Mouse (Mus musculus): ENCODE measurements at regions not wholly inside any gene's neighbourhood (a gene's known extent, or its start where the extent isn't known, plus 50 kb on each side); places are given as distances from the start of the nearest gene placed in this dataset.

DNA sequence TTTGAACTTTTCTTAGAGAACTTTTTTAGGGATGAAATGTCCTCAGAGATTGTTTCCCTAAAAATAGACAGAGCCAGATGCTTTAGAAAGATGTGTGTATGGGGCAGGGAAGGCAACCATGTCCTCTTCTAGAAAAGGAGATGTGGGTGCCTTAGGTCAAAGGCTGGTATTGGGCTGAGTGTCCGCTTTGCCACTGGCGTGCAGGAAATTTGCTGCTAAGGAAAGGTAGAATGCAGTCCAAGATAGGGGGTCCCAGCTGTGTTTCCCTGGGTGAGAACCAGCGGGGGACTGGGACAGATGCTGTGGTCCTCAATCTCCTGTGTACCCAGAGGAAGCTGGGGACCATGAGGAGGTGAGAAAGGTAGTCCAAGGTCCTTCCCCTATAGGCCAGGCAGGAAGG lies 291.0 kb downstream of the Pdcd6ip start:
- DNase-seq = no peak

DNA sequence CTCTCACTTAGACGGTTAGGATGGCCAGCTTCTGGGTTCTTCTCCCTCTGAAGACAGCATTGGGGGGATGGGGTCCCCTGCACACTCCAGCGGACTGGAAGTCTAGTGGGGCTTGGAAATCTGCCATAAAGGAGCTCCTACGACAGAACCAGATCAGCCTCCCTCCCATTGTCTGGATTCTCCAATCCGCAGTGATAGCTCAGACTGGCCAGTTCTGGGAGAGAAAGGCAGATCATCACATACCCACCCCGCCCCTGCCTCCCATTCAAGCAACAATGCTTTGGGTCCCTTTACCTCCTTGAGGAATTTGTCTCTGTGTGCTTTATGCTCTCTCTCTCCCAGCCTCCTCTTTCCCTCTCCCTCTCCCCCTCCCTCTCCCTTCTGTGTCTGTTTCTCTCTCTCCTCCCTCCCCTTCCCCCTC lies 292.5 kb downstream of the Pdcd6ip start:
- DNase-seq = no peak

DNA sequence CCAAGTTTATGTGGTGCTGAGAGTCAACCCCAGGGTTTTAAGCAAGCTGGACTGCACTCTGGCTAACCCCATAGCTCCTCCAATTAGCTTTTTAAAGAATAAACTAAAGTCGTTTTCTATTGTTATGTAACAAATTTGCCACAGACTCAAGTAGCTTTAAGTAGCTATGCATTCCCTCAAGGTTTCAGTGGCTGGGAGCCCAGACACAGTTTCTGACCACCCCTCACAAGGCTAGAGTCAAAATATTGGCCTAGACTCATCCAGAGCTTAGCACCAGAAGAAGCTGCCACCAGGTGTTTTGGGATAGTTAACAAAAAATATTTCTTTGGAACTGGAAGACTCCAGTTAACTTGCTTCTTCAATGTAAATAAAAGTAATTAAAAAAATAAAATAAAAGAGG lies 293.4 kb downstream of the Pdcd6ip start:
- no peak for DNase-seq

DNA sequence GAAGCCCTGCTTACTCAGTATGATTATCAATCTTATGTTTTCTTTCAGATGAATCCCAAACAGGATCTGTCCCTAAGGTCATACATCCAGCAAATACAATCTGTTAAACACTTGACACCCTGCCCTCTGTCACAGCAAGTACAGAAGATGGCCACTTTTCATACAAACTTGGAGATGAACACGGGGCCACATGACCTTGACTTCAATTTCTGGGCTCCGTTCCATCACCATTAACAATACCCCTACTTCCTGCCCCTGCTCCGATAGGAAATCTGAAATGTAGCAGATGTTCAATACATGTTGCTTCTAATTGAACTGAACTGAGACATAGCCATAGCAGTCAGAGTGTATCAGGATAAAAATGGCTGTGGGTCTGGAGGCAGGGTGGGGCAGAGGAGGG lies 294.2 kb downstream of the Pdcd6ip start:
- DNase-seq = peak; percentile 7

DNA sequence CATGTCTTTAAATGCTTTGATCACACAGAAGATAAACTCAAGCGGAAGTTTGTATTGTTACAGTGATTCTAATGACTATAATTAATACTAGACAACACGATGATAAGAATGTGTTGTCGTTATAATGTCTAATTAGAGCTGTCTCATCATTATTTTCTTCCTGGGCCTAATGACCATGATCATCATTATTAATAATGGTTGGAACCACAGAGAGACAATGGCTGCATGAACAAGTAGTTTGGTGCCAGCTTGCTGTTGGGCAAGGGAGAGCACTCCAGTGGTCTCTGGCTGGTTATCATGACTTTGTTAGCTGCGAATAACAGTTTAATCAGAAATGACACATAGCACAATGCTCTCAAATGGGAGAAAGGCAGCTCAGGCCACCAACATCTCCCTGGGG lies 296.4 kb downstream of the Pdcd6ip start:
- DNase-seq = no peak

DNA sequence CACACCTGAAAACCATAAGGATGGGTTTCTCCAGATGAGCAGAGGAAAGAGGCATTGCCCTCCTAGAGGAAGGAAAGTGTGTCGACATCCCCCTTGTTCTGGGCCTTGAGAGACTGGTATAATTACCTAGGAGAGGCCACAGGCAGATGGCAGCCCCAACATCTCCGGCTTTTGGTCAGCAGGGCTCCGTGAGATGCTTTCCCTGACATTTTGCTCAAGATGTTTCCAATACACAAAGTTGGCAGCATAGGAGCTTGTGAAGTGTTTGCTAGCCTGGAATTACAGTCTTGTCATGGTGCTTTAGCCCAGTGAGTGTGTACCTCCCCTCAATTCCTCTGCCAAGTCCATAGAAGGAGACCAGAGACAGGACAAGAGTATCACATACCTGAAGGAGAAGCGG lies 299.5 kb downstream of the Pdcd6ip start:
- DNase-seq = no peak

DNA sequence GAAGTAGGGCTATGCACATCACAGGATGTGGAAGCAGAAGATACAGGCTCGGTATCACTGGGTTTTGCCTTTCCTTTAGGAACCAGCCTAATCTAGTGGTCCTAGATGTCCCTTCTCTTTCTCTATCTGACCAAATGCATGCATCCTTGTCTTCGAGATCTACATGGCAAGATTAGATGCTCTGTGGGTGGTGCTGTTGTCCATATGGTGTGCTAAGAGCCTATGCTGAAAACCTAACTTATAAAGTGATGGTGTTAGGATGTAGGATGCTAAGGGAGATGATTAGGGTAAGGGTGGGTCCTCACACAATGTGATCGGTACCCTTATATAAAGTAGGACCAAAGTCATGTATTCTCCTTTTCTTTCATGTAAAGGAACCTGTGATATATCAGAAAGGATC lies 313.7 kb downstream of the Pdcd6ip start:
- no peak for DNase-seq

DNA sequence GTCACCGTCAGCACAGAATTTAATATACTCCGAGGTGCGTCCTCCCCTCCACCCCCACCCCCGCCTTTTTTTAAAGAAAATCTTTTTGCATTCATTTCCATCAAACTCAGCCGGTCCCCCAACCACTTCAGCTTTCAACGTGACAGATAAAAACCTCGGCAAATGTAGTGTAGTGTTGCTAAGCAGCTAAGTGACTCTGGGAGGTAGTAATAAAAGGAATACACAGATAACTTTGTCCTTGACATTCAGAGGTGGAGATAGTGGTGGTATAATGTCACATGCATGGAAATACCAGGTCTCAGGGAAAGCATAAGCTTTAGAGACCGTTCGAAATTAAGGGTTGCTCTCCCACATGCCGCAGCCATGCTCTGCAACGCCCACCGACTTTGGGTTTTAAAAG lies 320.7 kb downstream of the Pdcd6ip start:
- DNase-seq = no peak

DNA sequence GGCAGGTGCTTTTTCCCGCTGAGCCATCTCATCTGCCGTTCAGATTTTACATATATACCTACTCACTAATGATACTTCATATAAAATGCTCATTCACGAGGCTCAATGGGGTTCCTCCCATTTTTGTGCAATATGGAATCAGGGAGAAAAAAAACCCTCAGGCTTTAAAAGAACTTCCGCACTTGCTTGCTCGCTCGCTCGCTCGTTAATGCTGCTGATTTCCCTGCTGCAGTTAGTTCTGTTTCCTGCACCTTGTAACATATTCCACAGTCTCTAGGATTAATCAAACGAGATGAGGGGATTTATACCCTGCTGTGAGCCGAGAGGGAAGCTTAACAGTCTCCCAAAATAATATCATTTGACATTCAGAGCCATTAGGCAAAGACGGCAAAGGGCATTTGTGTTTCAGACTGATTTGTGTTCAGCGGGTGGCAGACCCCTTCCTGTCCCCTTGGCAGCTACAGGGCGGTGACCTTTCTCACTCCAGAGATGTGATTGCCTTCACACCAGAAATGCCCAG lies 326.4 kb downstream of the Pdcd6ip start:
- no peak for DNase-seq

DNA sequence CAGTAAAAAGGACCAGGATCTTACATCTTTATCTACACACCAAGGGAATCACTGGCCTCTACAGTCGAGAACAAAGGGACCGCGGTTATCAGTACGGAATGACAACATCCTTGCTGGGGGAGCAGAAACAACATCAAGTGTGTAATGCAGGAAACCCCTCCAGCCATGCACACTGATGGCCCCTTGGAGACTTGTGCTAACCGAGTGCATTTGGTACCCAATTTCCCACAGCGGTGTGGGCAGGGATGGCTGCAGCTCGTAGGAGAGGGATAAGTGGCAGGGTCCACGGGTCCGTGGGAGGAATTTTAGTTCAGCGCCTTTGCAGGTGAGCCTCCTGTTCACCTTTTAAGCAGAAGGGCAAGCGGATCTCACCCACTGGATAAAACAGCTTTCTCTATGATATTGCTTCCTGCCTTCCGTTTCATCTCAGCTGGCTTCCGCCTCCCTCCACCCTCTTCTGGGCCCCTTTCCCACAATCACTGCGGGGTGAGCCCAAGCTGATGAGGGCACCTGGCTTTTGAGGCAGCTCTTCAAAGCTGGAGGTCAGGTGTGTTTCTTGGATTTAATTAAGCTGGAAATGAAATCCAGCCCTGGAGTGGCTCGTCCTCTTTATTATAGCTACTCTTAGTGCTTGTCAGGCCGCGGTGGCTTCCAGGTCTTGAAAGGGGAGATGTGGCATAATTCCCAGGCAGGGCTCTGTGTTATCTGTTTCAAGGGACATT lies 327.5 kb downstream of the Pdcd6ip start:
- no peak for DNase-seq

DNA sequence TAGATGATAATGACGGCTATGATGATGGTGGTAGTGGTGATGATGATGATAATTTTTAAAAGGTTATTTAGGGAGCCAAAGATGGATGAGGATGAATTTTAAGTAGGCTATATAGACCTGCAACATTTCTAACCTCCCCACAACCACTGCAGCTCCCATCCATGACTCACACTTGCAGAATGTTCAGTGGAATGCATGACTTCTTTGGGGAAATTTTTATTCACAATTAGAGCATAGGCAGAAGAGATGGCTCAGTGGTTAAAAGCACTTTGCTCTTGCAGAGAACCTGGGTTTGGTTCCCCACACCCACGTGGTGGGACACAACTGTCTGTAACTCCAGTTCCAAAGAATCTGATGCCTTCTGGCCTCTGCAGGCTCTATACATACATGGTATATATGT lies 329.5 kb downstream of the Pdcd6ip start:
- DNase-seq = no peak

DNA sequence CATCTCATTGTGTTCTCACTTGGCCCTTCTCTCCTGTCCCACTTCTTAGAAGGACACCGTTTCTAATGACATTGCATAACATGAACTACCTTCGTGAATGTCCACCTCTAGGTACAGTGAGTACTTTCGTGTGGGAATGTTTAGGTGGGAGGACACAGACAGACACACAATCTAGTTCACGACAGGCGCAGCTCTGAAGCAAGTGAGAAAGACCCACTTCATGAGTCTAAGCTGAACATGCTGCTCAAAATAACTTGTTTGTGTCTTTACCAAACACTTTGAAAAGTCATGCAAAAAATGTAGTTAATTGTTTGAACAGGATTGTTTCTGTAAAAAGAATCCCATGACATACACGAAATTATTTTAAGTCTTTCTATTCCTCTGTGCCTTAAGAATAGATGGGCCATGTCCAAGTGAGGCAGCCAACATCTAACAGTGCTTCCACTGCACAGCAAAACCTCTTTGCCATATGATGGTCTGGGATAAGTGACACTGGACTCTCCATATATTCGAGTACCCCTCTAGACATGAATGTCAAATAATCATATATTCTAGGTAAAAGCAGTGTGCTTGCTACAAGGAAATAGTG lies 336.2 kb downstream of the Pdcd6ip start:
- no peak for DNase-seq

DNA sequence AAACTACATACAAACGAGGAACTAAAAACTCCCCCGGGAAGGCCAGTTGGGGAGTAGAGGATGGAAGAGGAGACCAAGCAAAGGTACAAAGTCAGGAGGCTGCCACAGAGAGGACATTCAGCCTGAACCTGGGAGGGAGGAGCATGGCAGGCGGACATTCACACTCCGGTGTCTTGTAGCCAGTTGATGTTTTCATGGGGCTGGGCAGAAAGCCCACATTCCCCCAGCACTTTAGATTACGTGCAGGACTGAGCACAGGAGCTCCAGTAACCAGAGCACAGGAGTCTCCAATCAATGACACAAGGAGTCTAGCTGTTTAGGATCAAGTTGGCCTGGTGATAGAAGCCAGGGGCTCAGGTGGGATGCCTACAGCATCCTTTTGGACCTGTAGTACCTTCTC lies 360.1 kb downstream of the Pdcd6ip start:
- no peak for DNase-seq

DNA sequence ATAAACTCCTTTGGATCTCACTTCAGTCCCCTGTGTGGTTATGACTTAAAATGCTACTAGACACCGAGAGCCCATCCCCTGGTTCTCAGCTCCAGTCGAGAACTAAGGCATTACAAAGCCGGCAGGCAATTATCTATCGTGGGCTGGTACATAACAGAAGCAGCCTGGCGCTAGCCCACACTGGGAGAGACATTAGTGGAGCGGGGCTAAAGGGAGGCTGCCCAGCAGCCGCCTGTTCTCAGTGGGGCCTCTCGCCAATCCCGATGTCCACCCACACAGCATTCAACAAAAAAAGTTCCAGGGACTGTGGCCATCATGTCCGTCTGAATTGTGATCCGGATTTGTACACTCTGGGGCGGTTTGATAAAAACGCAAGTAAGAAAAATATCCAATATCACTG lies 361.5 kb downstream of the Pdcd6ip start:
- DNase-seq = no peak

DNA sequence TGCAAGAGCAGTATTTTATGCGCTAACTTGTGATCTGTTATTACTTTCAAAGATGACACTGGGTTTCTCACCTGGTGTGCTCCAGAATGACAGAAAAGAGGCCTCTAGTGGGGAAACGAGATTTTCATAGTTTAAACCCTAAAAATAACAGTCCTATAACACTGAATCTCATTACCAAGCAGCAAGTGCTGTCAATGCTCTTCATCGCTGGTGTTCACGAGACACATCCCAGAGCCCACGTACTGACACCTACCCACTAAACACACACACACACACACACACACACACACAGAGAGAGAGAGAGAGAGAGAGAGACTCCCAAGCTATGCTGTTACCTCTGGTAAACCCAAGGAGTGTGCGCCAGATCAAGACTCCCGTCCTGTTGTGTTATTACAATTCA lies 365.9 kb downstream of the Pdcd6ip start:
- no peak for DNase-seq

DNA sequence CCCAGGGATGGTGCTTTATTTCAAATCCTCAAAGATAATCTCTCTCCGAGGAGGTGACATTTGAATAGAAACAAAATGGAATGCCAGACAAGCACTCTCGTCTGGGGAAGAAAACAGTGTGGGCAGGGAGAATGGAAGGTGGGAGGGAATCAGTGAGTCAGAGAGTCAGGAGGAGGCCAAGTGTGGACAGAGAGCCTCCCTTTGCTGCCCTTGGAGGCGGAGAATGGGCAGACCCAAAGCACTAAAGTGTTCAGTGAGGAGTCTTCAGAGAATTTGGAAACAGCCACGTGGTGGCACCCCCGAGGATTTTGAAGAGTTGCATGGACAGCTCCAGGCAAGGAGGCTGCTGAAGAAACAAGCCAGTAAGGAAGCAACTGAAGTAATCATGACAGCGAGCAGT lies 367.2 kb downstream of the Pdcd6ip start:
- DNase-seq = no peak

DNA sequence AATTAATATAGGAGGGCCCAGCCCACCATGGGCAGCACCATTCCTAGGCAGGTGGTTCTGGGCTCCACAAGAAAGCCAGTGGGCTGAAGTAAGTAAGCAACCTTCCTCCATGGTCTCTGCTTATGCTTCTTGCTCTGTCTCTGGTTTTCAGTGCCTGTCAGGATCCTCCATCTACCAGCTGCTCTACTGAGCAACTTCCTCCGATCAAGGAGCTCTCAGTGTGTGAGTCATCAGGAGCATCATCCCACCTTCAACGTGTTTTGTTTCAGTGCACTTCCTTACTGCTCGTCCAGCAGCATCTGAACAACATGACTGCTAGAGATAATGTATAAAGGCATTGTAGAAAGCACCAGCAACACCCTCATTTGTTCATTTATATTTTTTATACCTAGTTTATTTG lies 368.0 kb downstream of the Pdcd6ip start:
- DNase-seq = no peak

DNA sequence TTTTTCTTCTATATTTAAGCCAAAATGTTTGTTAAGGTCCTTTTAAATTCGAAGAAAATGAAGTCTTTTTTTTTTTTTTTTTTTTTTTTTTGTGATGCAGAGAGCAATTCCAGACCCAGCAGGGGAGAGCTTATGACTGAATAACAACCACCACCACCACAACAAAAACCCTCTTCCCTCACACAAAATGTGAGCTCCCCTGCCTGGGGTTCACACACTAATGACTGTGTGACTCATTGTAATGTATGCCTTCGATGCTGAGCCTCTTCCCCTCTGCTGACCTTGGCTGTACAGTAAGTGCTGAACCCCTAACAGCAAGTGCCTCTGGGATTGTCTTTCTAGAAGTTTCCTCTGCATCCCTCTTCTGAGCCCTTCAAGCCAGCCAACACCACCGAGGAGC lies 383.6 kb downstream of the Pdcd6ip start:
- DNase-seq = no peak

DNA sequence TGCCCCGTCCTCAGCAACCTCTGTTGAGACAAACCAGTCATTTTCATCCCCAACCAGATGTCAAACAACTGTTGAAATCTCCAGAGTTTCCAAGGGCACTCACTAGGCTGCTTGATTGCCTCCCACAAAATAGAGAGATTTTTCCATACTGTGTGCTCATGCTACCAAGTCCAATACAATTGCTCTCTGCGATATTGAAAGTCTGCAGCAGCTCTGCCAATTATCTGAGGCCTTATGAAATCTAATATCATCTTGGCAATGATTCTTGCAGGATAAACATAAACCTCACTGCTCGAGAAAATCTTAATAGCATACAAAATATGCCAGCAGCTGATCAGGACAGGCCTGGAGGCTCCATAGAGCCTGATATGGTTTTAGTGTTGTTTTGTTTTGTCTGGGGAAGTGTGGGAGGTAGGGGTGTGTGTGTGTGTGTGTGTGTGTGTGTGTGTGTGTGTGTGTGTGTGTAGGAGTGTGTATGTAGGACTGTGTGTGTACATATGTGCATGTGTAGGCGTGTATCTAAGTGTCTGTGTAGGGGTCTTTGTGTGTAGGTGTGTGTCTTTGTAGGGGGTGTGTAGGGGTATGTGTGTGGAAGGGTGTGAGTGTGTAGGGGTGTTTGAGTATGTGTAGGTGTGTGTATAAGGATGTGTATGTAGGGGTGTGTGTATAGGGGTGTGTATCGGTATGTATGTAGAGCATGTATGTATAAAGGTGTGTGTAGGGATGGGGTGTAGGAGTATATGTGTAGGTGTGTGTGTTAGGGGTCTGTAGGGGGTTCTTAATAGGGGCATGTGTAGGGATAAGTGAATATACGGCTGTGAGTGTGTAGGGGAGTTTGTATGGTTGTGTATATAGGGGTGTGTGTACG lies 398.1 kb downstream of the Pdcd6ip start:
- no peak for DNase-seq

DNA sequence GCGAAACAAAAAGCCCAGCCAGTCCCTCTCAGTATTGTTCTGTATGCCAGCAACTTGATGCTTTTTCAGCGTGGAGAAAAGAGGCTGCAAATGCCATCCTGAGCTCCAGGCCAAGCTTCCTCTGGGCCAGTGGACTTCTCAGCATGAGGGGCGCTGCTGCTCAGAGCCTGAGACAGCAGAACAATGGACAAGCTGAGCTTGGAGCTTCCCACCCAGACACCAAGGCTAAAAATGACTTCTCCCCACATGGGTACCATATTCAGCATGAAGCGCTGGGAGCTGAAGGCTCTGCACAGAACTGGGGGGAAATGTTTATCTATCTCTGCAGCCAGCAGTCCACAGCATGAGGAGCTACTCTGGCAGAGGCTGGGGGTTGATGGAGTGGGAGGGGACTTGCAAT lies 402.3 kb downstream of the Pdcd6ip start:
- DNase-seq = no peak

DNA sequence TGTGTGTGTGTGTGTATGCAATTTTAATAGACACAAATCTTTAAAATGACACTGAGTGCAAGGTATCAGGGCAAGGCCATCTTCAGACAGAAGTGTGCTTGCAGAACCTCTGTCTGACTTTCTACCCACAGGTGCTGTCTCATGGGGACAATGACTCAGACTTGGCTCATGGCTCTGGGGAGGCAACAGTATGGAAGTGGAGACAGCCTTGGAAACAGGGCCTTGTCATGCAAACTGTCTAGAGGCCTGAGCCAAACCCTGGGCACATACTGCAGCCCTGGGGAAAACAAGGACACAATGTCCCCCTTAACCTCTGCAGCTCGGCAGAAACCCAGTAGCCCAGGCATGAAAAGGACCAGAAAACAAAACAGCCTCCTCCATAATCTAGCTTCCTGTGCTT lies 405.6 kb downstream of the Pdcd6ip start:
- no peak for DNase-seq

DNA sequence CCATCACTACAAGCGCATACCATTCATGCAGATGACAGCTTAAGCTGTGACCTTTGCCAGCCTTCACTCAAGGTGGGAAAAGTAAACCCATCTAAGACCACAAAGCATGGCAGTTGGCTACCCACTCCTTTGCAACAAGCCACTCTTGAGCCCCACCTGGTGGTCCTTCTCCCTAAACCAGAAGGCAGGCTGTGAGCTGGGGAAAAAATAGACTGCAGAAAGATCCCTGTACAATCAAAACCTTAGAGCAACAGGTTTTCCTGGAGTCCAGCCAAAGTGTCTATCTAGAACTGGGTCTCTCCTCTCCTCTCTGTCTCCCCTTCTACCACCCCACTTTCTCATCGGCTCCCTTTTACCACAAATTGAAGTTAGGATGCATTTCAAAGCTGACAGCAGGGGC lies 407.2 kb downstream of the Pdcd6ip start:
- no peak for DNase-seq

DNA sequence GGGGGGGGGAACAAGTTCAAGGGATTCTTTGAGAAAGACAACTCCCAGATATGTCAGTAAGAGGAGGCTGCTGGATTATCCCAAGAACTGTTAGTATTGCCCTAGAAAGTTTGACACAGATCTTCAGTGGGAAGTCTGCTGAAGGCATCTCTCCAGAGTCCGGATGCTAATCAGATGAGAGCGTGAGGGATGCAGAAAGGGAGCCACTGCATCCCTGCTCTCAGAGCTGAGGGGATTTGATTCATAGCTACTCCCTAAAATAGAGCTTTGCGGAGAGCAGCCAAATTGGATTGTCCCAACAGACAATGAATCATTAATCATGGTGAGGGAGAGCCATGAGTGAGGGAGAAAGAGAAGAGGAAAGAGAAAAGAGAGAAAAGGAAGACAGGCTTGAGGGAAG lies 408.2 kb downstream of the Pdcd6ip start:
- DNase-seq = no peak
